Mouse (Mus musculus) lung, postnatal 36 days (tissue): ENCODE measurements around the gene Hoxd8.

Source experiments
- DNase-seq: peaks from one replicate; pipeline ENCODE4 v3.0.0; 2022; ENCODE audit warnings: mixed read lengths

The Hoxd8 gene

GRCm38 (mm10) chr2:74704393-74704998 lies at the start of gene Hoxd8:
Gene Hoxd8 (plus strand): TSS chr2:74704615.
- DNase-seq = no peak

GRCm38 (mm10) chr2:74654743-74655419 lies 49.5 kb upstream of the Hoxd8 start:
- DNase-seq = no peak

- DNase-seq = peak; percentile 26
Observed at GRCm38 (mm10) chr2:74655420-74655781, 49.0 kb upstream of the Hoxd8 start.

- no peak for DNase-seq
Observed at GRCm38 (mm10) chr2:74655821-74656631, 48.4 kb upstream of the Hoxd8 start.

- no peak for DNase-seq
Observed at GRCm38 (mm10) chr2:74656632-74657021, 47.8 kb upstream of the Hoxd8 start.

GRCm38 (mm10) chr2:74657251-74658023 lies 47.0 kb upstream of the Hoxd8 start:
- no peak for DNase-seq

- DNase-seq = no peak
Observed at GRCm38 (mm10) chr2:74658024-74658666, 46.3 kb upstream of the Hoxd8 start.

- no peak for DNase-seq
Observed at GRCm38 (mm10) chr2:74658667-74659371, 45.6 kb upstream of the Hoxd8 start.

- DNase-seq = no peak
Observed at GRCm38 (mm10) chr2:74659507-74660005, 44.9 kb upstream of the Hoxd8 start, which contains the start of gene Evx2. Gene Evx2 (minus strand): TSS chr2:74659557.

GRCm38 (mm10) chr2:74660421-74661375 lies 43.7 kb upstream of the Hoxd8 start:
- DNase-seq = no peak

GRCm38 (mm10) chr2:74661685-74662084 lies 42.7 kb upstream of the Hoxd8 start:
- DNase-seq = peak; percentile 31

- peak; percentile 66 for DNase-seq
Observed at GRCm38 (mm10) chr2:74663291-74663925, 41.0 kb upstream of the Hoxd8 start.

- DNase-seq = no peak
Observed at GRCm38 (mm10) chr2:74666411-74666810, 38.0 kb upstream of the Hoxd8 start.

- no peak for DNase-seq
Observed at GRCm38 (mm10) chr2:74667191-74667841, 37.1 kb upstream of the Hoxd8 start.

GRCm38 (mm10) chr2:74667842-74668357 lies 36.5 kb upstream of the Hoxd8 start, which contains the start of gene Hoxd13:
Gene Hoxd13 (plus strand): TSS chr2:74668310.
- DNase-seq = no peak

GRCm38 (mm10) chr2:74668370-74669229 lies 35.8 kb upstream of the Hoxd8 start:
- DNase-seq = no peak

GRCm38 (mm10) chr2:74669230-74669578 lies 35.2 kb upstream of the Hoxd8 start:
- no peak for DNase-seq

- no peak for DNase-seq
Observed at GRCm38 (mm10) chr2:74669650-74670235, 34.7 kb upstream of the Hoxd8 start.
